Mouse (Mus musculus): ENCODE data around the gene Ufl1. TPM values are rescaled to one million over a fixed set of nuclear protein-coding genes. Genes with fewer than 3 reads are reported as not detected.
"Not testable (repeated sequence)": the region's sequence is repeated elsewhere in the genome, so short reads cannot be mapped to it uniquely, and the experiment has no call there.

Gene Ufl1
- polyA plus RNA-seq (2016; fragmentation: Nextera tagmentation; extraction: Ambion mirVana), result 31.5 and 40.4 TPM in 2 replicates

DNA sequence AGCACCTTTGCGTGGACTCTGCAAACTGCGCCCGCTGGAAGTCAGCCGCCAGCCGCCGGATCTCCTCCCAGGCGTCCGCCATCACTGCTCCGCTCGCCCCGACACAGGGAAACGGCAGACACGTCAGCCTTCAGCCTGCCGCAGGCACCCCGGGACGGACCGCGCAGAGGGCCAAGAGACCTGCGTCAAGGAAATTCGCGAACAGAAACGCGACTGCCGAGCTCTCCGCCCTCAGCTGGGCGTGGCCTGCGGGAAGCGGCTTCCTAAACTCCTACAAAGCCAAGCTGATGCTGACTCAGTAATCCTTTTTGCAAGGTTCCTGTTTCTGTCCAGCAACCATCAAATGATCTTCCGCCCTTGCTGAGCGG, at the start of gene Ufl1:
Gene Ufl1, minus strand, starts transcription at position 151 of the 368 bp plus-strand sequence.
- H3K27ac ChIP-seq, result peak within 1 kb of the TSS; percentile 97
- peak within 1 kb of the TSS; percentile 63 for H3K4me2 ChIP-seq
- H3K36me3 ChIP-seq, result peaks cover 28% of the 10 kb centered on the region
- no peaks in the 10 kb centered on the region; the same call in 1 of the 2 replicates for H3K4me1 ChIP-seq (replicated peaks)
- ATAC-seq (ENCODE audit: insufficient number of reproducible peaks, insufficient read depth, low FRiP score, low TSS enrichment, low read depth), result peak; percentile 98
- WGBS, result under 1% methylated on average over 30 of the region's 30 CpGs
- H3K9ac ChIP-seq (replicated peaks), result peak within 1 kb of the TSS; percentile 89
- H3K27me3 ChIP-seq, result no peaks in the 10 kb centered on the region
- peak within 1 kb of the TSS; percentile 73 for H3K4me3 ChIP-seq (replicated peaks)
- no peaks in the 10 kb centered on the region for H3K9me3 ChIP-seq

DNA sequence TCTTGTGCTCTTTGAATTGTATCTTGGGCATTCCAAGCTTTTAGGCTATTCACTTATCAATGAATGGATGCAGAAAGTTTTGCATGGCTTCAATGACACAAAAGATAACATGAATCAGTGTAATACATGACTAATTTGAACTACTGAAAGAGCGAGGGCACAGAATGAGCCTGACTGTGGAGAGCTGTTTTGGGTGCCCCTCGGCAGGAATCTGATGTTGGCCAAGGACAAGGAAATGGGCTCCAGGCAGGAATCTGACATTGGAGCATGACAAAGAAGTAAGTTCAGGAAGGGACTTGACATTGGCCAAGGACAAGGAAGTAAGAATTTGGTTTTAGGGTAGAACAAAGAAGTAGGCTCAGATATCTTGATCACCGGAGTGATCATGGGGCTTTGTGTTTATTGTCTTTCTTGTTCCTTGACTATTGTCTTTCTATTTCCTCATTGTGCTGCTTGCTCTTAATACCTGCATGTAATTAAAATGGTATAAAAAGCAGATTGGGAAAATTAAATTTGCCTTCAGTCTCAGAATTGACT, 44.1 kb upstream of the Ufl1 start:
- Histone ChIP-seq H3K27ac (no peak overlapping the region), H3K4me2 (no peak overlapping the region), H3K27me3 (no peaks in the 10 kb centered on the region), H3K9ac (replicated peaks) (no peak overlapping the region), H3K4me3 (replicated peaks) (no peak overlapping the region), H3K36me3 (no peaks in the 10 kb centered on the region), H3K4me1 (replicated peaks) (no peaks in the 10 kb centered on the region), H3K9me3 (no peaks in the 10 kb centered on the region)
- 93% methylated on average over 3 of the region's 3 CpGs for WGBS
- ATAC-seq (ENCODE audit: insufficient number of reproducible peaks, insufficient read depth, low FRiP score, low TSS enrichment, low read depth), result no peak

DNA sequence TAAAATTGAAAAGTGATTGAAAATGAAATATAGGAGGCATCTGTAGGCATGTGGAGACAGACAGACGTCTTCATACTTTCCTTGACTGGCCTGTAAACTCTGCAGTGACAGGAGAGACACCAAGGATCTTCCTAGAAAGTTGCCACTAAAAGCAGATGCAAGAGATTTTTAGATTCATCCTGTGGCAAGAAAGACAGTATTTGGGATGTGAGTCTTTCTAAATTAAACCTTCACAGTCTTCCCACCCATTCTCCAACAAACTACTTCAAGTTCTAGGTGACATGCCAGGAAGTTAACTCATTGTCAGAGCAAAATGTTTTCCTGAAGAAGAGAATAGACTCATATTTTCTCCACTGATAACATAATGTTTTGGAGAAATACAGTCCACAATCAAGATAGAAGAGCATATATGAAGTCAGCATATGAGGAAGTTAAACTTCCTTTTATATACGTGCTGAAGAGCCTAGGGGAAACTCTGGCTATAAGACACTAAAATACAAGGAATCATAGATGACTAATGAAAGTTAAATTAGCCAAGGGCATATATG, 41.1 kb upstream of the Ufl1 start:
- no peak overlapping the region for H3K4me2 ChIP-seq
- H3K27ac ChIP-seq, result no peak overlapping the region
- no peaks in the 10 kb centered on the region for H3K4me1 ChIP-seq (replicated peaks)
- no peaks in the 10 kb centered on the region for H3K9me3 ChIP-seq
- WGBS, result 71% methylated on average over 2 of the region's 2 CpGs
- no peaks in the 10 kb centered on the region for H3K27me3 ChIP-seq
- ATAC-seq (ENCODE audit: insufficient number of reproducible peaks, insufficient read depth, low FRiP score, low TSS enrichment, low read depth), result no peak
- H3K9ac ChIP-seq (replicated peaks), result no peak overlapping the region
- no peaks in the 10 kb centered on the region for H3K36me3 ChIP-seq
- H3K4me3 ChIP-seq (replicated peaks), result no peak overlapping the region

DNA sequence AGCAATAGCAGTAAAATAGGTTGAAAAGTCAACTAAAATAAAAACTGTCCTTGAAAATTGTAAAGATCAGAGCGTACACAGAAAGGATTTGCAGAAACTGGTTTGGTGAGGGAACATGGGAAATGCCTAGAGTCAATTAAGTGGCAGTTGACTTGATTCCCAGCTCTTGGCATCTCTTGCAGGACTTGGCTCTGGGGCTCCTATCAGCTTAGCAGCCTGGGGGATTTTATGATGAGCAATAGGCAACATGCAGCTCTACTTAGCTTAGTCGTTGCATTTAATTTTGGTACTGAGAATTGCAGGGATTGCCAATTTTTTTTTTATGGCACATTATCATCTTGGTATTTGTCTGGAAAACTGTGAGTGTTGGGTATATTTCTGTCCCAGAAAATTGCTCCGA, 32.1 kb upstream of the Ufl1 start:
- Histone ChIP-seq H3K27me3 (no peaks in the 10 kb centered on the region), H3K4me3 (replicated peaks) (no peak overlapping the region), H3K9ac (replicated peaks) (no peak overlapping the region), H3K9me3 (no peaks in the 10 kb centered on the region), H3K27ac (no peak overlapping the region), H3K36me3 (no peaks in the 10 kb centered on the region), H3K4me2 (no peak overlapping the region), H3K4me1 (replicated peaks) (no peaks in the 10 kb centered on the region)
- no peak for ATAC-seq (ENCODE audit: insufficient number of reproducible peaks, insufficient read depth, low FRiP score, low TSS enrichment, low read depth)
- WGBS, result 76% methylated on average over 3 of the region's 3 CpGs

DNA sequence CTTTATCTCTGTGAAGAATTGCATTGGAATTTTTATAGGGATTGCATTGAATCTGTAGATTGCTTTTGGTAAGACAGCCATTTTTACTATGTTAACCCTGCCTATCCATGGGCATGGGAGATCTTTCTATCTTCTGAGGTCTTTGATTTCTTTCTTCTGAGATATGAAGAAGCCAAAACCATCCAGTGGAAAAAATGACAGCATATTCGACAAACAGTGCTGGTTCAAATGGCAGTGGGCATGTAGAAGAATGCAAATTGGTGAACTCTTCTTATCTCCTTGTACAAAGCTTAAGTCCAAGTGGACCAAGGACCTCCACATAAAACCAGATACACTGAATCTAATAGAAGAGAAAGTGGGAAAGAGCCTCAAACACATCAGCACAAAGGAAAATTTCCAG, 3.4 kb upstream of the Ufl1 start:
- not testable (repeated sequence) for H3K9ac ChIP-seq (replicated peaks); H3K4me3 ChIP-seq (replicated peaks); H3K36me3 ChIP-seq; H3K4me1 ChIP-seq (replicated peaks); ATAC-seq (ENCODE audit: insufficient number of reproducible peaks, insufficient read depth, low FRiP score, low TSS enrichment, low read depth); H3K27ac ChIP-seq; H3K27me3 ChIP-seq; H3K9me3 ChIP-seq; H3K4me2 ChIP-seq
- WGBS, result 84% methylated on average over 1 of the region's 1 CpGs

DNA sequence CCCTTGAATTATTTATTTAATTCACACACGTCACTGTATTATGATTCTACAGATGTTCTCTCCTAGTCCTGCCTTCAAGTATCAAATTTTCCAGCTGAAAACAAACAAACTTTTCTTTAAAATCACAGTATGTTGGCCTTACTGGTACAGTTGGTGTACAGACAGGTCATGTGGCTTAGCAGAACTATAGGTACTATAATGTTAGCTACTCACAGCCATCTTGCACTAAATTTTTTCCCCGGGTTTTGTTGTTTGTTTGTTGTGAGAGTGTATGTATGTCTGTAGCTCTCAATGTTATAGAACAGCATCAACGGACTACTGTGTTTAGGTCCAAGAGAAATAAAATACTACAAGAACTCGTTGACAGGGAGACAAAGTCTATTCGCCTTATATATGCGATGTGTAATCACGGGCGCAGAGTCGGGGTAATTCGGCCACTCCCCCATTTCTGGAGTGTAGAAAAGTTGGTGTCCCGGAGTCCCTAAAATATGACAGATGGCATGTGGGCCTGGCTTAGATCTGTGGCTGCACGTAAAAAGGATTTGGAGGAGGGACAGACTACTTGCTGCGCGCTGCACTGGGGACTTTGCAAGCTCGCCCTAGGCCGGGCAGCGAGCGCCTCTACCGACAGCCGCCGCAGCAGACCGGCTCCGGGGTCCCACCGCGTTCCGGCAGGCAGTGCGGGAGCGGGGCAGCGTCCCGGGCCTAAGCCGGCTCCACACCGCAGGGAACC, 517 bp downstream of the Ufl1 start:
- Histone ChIP-seq H3K4me2 (peak overlapping the region; percentile 63), H3K27me3 (no peaks in the 10 kb centered on the region), H3K36me3 (peaks cover 31% of the 10 kb centered on the region), H3K4me3 (replicated peaks) (peak overlapping the region; percentile 73), H3K9me3 (no peaks in the 10 kb centered on the region), H3K4me1 (replicated peaks) (no peaks in the 10 kb centered on the region; the same call in 1 of the 2 replicates), H3K9ac (replicated peaks) (peak overlapping the region; percentile 89), H3K27ac (peak overlapping the region; percentile 97)
- 1% methylated on average over 32 of the region's 32 CpGs for WGBS
- peak; percentile 90 for ATAC-seq (ENCODE audit: insufficient number of reproducible peaks, insufficient read depth, low FRiP score, low TSS enrichment, low read depth)

DNA sequence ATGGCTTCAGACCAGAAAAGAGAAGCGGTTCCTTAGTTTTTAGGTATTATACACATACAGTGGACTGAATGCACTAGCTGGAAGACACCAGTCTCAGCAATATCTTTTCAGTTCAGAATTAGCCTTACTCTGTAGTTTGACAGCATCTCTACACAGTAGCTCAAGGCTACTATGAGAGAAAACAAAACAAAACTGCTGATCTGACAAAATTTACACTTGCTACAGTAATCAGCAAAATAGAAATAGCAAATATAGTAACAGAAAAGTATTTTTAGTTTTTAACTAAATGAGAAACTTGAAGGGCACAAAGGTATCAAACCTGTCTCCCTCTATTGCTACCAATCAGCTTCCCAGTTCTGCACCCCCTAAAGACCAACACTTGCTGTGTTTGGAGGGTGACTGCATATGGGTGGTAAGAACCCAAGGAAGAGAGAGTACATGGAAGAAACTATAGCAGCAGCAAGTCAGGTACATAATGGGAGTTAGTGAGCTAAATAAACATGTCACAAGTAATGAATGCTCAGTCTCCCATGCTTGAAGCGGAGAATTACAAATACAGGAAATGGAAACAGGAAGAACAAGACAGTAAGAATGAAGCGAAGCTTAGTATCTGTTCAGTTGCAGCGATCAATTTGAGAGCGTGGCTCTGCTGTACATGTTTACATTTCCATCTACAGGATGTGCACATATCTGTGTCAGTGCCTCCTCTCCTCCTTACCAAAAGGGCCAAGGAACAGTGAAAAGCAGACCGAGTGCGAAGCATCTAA, 8.6 kb downstream of the Ufl1 start:
- ATAC-seq (ENCODE audit: insufficient number of reproducible peaks, insufficient read depth, low FRiP score, low TSS enrichment, low read depth), result no peak
- no peak overlapping the region for H3K4me2 ChIP-seq
- H3K9ac ChIP-seq (replicated peaks), result no peak overlapping the region
- no peaks in the 10 kb centered on the region for H3K4me1 ChIP-seq (replicated peaks)
- H3K36me3 ChIP-seq, result peaks cover 89% of the 10 kb centered on the region
- 94% methylated on average over 7 of the region's 7 CpGs for WGBS
- no peaks in the 10 kb centered on the region for H3K27me3 ChIP-seq
- no peaks in the 10 kb centered on the region for H3K9me3 ChIP-seq
- H3K27ac ChIP-seq, result no peak overlapping the region
- no peak overlapping the region for H3K4me3 ChIP-seq (replicated peaks)

DNA sequence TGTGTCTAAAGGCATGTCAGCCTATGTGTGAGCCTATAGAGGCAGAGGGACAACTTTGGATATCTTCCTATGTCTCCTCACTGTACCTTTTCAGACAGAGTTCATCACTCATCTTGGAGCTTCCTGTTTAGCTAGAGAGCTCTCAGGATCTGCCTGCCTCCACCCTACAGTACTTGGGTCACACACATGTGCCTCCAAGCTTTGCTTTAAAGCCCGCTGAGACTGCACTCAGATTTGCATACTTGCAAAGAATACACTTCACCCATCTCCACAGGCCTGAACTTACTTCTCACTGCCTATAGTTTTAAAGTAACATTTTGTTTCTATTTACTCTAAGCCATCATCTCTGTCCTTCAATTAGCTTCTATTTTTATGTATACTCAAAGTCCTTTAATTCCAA, 9.7 kb downstream of the Ufl1 start:
- 89% methylated on average over 1 of the region's 1 CpGs for WGBS

DNA sequence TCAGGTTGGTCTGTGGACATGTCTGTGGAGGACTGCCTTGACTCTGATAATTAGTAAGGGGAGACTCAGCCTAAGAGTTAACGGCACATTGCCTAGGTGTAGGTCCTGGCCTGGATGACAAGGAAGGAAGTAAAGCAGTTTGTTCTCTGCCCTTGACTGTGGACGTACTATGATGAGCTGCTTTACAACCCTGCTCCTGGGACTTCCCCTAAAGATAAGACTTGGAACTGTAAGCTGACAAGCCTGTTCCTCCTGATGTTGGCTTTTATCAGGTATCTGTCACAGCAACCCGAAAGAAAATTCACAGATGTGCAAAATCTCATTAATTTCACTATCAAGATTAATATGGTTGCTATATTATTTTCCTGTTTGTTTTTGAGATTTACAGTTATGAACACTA, 14.5 kb downstream of the Ufl1 start:
- Histone ChIP-seq H3K4me2 (no peak overlapping the region), H3K9me3 (no peaks in the 10 kb centered on the region), H3K27me3 (no peaks in the 10 kb centered on the region), H3K4me3 (replicated peaks) (no peak overlapping the region), H3K9ac (replicated peaks) (no peak overlapping the region), H3K27ac (no peak overlapping the region), H3K4me1 (replicated peaks) (no peaks in the 10 kb centered on the region), H3K36me3 (peaks cover 80% of the 10 kb centered on the region)
- no peak for ATAC-seq (ENCODE audit: insufficient number of reproducible peaks, insufficient read depth, low FRiP score, low TSS enrichment, low read depth)
- WGBS, result 92% methylated on average over 3 of the region's 3 CpGs

More for the DNA sequence above, 9.7 kb downstream of the Ufl1 start:
- H3K9ac ChIP-seq (replicated peaks), result no peak overlapping the region
- no peak overlapping the region for H3K4me2 ChIP-seq
- no peak overlapping the region for H3K27ac ChIP-seq
- H3K27me3 ChIP-seq, result no peaks in the 10 kb centered on the region
- no peaks in the 10 kb centered on the region for H3K4me1 ChIP-seq (replicated peaks)
- H3K4me3 ChIP-seq (replicated peaks), result no peak overlapping the region
- H3K9me3 ChIP-seq, result no peaks in the 10 kb centered on the region
- no peak for ATAC-seq (ENCODE audit: insufficient number of reproducible peaks, insufficient read depth, low FRiP score, low TSS enrichment, low read depth)
- peaks cover 89% of the 10 kb centered on the region for H3K36me3 ChIP-seq

DNA sequence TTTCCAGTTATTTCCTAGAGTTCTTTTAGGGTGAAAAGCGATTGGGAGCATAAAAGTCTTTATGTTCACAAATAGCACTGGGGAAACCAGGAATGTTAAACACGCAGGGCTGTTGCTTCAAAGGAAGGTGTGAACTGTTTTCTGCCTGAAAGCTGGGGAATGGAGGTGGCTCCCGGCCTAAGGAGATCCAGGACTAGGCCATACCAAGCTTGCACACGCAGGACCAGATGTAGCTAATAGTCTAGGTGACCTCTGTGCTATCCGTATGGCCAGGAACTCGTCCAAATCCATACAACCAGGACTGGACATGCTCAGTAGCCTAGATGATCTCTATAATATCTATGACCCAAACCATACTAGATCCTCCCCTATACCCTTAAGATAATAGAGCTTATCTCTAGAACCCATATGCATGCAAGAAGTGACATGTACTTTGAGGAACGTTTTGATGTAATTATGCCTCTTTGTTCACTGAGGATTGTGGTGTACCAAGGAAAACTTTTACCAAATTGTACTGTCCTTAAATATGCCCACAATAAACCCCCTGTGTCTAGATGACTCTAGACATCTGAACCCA, 23.7 kb downstream of the Ufl1 start:
- Histone ChIP-seq H3K9ac (replicated peaks) (no peak overlapping the region), H3K9me3 (no peaks in the 10 kb centered on the region), H3K4me1 (replicated peaks) (no peaks in the 10 kb centered on the region), H3K27me3 (no peaks in the 10 kb centered on the region), H3K27ac (no peak overlapping the region), H3K4me3 (replicated peaks) (no peak overlapping the region), H3K4me2 (no peak overlapping the region), H3K36me3 (peaks cover 54% of the 10 kb centered on the region)
- no peak for ATAC-seq (ENCODE audit: insufficient number of reproducible peaks, insufficient read depth, low FRiP score, low TSS enrichment, low read depth)
- WGBS, result 89% methylated on average over 7 of the region's 7 CpGs

DNA sequence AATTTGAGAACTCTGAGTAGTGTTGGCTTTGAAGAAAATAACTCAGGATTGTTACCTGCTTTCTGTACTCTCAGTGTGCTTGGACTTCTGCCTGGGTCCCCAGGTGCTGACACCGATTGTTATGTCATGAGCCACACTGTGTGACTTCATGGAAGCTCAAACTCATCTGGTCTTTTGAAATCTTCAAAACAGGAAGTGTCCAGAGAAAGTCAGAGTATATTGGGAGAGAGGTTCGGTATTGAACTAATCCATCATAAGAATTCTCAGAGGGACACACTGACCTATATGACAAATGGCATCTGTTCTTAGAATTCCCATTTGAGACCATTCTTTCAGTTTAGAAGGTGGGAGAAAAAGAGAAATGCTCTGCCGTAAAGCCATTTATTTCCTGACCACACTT, 38.8 kb downstream of the Ufl1 start, which contains the start of gene Fhl5:
Gene Fhl5, minus strand, starts transcription at position 101 of the 400 bp plus-strand sequence.
- WGBS, result 84% methylated on average over 3 of the region's 3 CpGs
- no peaks in the 10 kb centered on the region for H3K9me3 ChIP-seq

More for the DNA sequence above, 38.8 kb downstream of the Ufl1 start, which contains the start of gene Fhl5:
- no peaks in the 10 kb centered on the region for H3K27me3 ChIP-seq
- no peaks in the 10 kb centered on the region for H3K4me1 ChIP-seq (replicated peaks)
- H3K9ac ChIP-seq (replicated peaks), result no peak within 1 kb of the TSS
- 0 out of 2 replicates have a peak, but pooled peaks cover under 1% of the 10 kb centered on the region for H3K36me3 ChIP-seq
- ATAC-seq (ENCODE audit: insufficient number of reproducible peaks, insufficient read depth, low FRiP score, low TSS enrichment, low read depth), result no peak
- H3K4me3 ChIP-seq (replicated peaks), result no peak within 1 kb of the TSS
- H3K27ac ChIP-seq, result no peak within 1 kb of the TSS
- H3K4me2 ChIP-seq, result no peak within 1 kb of the TSS
